Mouse (Mus musculus): Measurements from ENCODE around the gene Sspn. TPM values are rescaled to one million over a fixed set of nuclear protein-coding genes. Genes with fewer than 3 reads are reported as not detected.

The Sspn gene
- total and polyA plus RNA-seq, 3 experiments, result 0.04 to 0.14 (median 0.13) TPM

- dilution Hi-C loops (cut with MboI; ENCODE audit: extremely low pct_ligation_motif_present, extremely low pct_unique_long_range_greater_than_20kb, low sequenced_read_pairs) (no loop called here), in situ Hi-C loops (cut with MboI; ENCODE audit: low pct_ligation_motif_present, low pct_unique_long_range_greater_than_20kb, low sequenced_read_pairs) (no loop called here)
Observed at GRCm38 (mm10) chr6:145909943-145910342, 21.5 kb upstream of the Sspn start.

GRCm38 (mm10) chr6:145910469-145911426 lies 20.7 kb upstream of the Sspn start:
- Histone ChIP-seq H3K4me1 (ENCODE audit: control insufficient read depth in 1 of 2, insufficient read depth in 2 of 2) (peaks cover 17 to 28% of the 10 kb centered on the region in 2 experiments), H3K27me3 (replicated peaks) (no peaks in the 10 kb centered on the region), H3K9me3 (replicated peaks; ENCODE audit: low read length) (peaks cover 4% of the 10 kb centered on the region), H3K9ac (ENCODE audit: insufficient read depth, low read depth) (no peak overlapping the region), H3K27ac (ENCODE audit: insufficient read depth, low read depth) (no peak overlapping the region), H3K79me2 (replicated peaks; ENCODE audit: control insufficient read depth, extremely low read depth, insufficient read depth, poor library complexity, severe bottlenecking) (no peaks in the 10 kb centered on the region; the same call in 1 of the 2 replicates), H3K4me3 (replicated peaks in 1 of 3; ENCODE audit: low read depth in 2 of 3, low read length in 2 of 3, poor library complexity in 1 of 3) (no peak overlapping the region), H3K4me2 (ENCODE audit: insufficient read depth, low read depth, poor library complexity, severe bottlenecking) (no peak overlapping the region), H3K36me3 (replicated peaks in 1 of 2; ENCODE audit: control insufficient read depth in 1 of 2, insufficient read depth in 1 of 2, low read length in 1 of 2) (peaks cover 0 to 3% of the 10 kb centered on the region in 2 experiments)
- in situ Hi-C loops (cut with MboI; ENCODE audit: low pct_ligation_motif_present, low pct_unique_long_range_greater_than_20kb, low sequenced_read_pairs), result no loop called here
- DNase-seq (ENCODE audit: extremely low read depth), result no peak
- dilution Hi-C loops (cut with MboI; ENCODE audit: extremely low pct_ligation_motif_present, extremely low pct_unique_long_range_greater_than_20kb, low sequenced_read_pairs), result no loop called here
- no peak for TF ChIP-seq CHD1 (IDR thresholded peaks at IDR 0.05; ENCODE audit: low read depth, low read length)
- peak; percentile 67; the same call in 1 of the 2 replicates for TF ChIP-seq TBP (conservative IDR thresholded peaks at IDR 0.05; ENCODE audit: low read depth, low read length)

More at GRCm38 (mm10) chr6:145909943-145910342, 21.5 kb upstream of the Sspn start:
- H3K4me1 ChIP-seq (ENCODE audit: control insufficient read depth in 1 of 2, insufficient read depth in 2 of 2), result peaks cover 23 to 36% of the 10 kb centered on the region in 2 experiments
- H3K27me3 ChIP-seq (replicated peaks), result no peaks in the 10 kb centered on the region
- no peak overlapping the region for H3K9ac ChIP-seq (ENCODE audit: insufficient read depth, low read depth)
- H3K79me2 ChIP-seq (replicated peaks; ENCODE audit: control insufficient read depth, extremely low read depth, insufficient read depth, poor library complexity, severe bottlenecking), result no peaks in the 10 kb centered on the region; the same call in 1 of the 2 replicates
- H3K9me3 ChIP-seq (replicated peaks; ENCODE audit: low read length), result peaks cover 4% of the 10 kb centered on the region
- no peak for DNase-seq (ENCODE audit: extremely low read depth)
- H3K27ac ChIP-seq (ENCODE audit: insufficient read depth, low read depth), result no peak overlapping the region
- H3K4me3 ChIP-seq (replicated peaks in 1 of 3; ENCODE audit: low read depth in 2 of 3, low read length in 2 of 3, poor library complexity in 1 of 3), result no peak overlapping the region
- no peak for TF ChIP-seq ZMIZ1 (IDR thresholded peaks at IDR 0.05; ENCODE audit: low read depth, low read length)
- TF ChIP-seq UBTF (IDR thresholded peaks at IDR 0.05; ENCODE audit: low read depth, low read length), result no peak
- TF ChIP-seq ETS1 (conservative IDR thresholded peaks at IDR 0.05; ENCODE audit: low read depth, low read length), result no peak
- no peak for TF ChIP-seq POLR2AphosphoS2 (IDR thresholded peaks at IDR 0.05; ENCODE audit: low read depth, low read length)
- no peak for TF ChIP-seq JUN (IDR thresholded peaks at IDR 0.05; ENCODE audit: insufficient read depth, low read depth, low read length)
- no peak for TF ChIP-seq USF1 (IDR thresholded peaks at IDR 0.05; ENCODE audit: low read depth, low read length)
- no peak for TF ChIP-seq MEF2A (IDR thresholded peaks at IDR 0.05; ENCODE audit: borderline replicate concordance, low read depth, low read length)
- TF ChIP-seq POLR2A (IDR thresholded peaks at IDR 0.05; ENCODE audit: low read depth, low read length), result no peak
- TF ChIP-seq GABPA (IDR thresholded peaks at IDR 0.05; ENCODE audit: insufficient replicate concordance, low read depth, low read length), result no peak
- TF ChIP-seq EP300 (IDR thresholded peaks at IDR 0.05; ENCODE audit: low read length), result no peak
- no peak for TF ChIP-seq CHD2 (IDR thresholded peaks at IDR 0.05; ENCODE audit: low read length)
- H3K4me2 ChIP-seq (ENCODE audit: insufficient read depth, low read depth, poor library complexity, severe bottlenecking), result no peak overlapping the region
- H3K36me3 ChIP-seq (replicated peaks in 1 of 2; ENCODE audit: control insufficient read depth in 1 of 2, insufficient read depth in 1 of 2, low read length in 1 of 2), result no peaks in the 10 kb centered on the region

All from CH12.LX (cell line).